Mouse (Mus musculus): ENCODE data around the gene Acsm3.
"Not testable (repeated sequence)": the region's sequence is repeated elsewhere in the genome, so short reads cannot be mapped to it uniquely, and the experiment has no call there.

Gene Acsm3

GRCm38 (mm10) chr7:119760527-119760951 lies at the start of gene Acsm3:
Gene Acsm3 (plus strand): TSS chr7:119760923.
- no peak for DNase-seq (ENCODE audit: low read depth, low spot score)

- DNase-seq (ENCODE audit: low read depth, low spot score) = no peak
These were observed 46.6 kb upstream of the Acsm3 start for GRCm38 (mm10) chr7:119714111-119714510.

GRCm38 (mm10) chr7:119720253-119720946 lies 40.3 kb upstream of the Acsm3 start, which contains the start of gene Thumpd1:
Gene Thumpd1 (minus strand): TSS chr7:119720798.
- DNase-seq (ENCODE audit: low read depth, low spot score) = peak; percentile 85

GRCm38 (mm10) chr7:119720947-119721310 lies 39.8 kb upstream of the Acsm3 start:
- DNase-seq (ENCODE audit: low read depth, low spot score) = no peak

GRCm38 (mm10) chr7:119727621-119728020 lies 33.1 kb upstream of the Acsm3 start:
- no peak for DNase-seq (ENCODE audit: low read depth, low spot score)

GRCm38 (mm10) chr7:119731262-119731661 lies 29.5 kb upstream of the Acsm3 start:
- DNase-seq (ENCODE audit: low read depth, low spot score) = not testable (repeated sequence)

GRCm38 (mm10) chr7:119738877-119739276 lies 21.8 kb upstream of the Acsm3 start:
- no peak for DNase-seq (ENCODE audit: low read depth, low spot score)

GRCm38 (mm10) chr7:119739798-119740468 lies 20.8 kb upstream of the Acsm3 start:
- not testable (repeated sequence) for DNase-seq (ENCODE audit: low read depth, low spot score)

- peak; percentile 24 for DNase-seq (ENCODE audit: low read depth, low spot score)
These were observed 16.4 kb upstream of the Acsm3 start for GRCm38 (mm10) chr7:119744321-119744720.

- no peak for DNase-seq (ENCODE audit: low read depth, low spot score)
These were observed 14.9 kb upstream of the Acsm3 start for GRCm38 (mm10) chr7:119745869-119746268.

GRCm38 (mm10) chr7:119748761-119749160 lies 12.0 kb upstream of the Acsm3 start:
- DNase-seq (ENCODE audit: low read depth, low spot score) = no peak

- DNase-seq (ENCODE audit: low read depth, low spot score) = no peak
These were observed 10.8 kb upstream of the Acsm3 start for GRCm38 (mm10) chr7:119749942-119750341.

- no peak for DNase-seq (ENCODE audit: low read depth, low spot score)
These were observed 7.0 kb upstream of the Acsm3 start for GRCm38 (mm10) chr7:119753696-119754095.

- DNase-seq (ENCODE audit: low read depth, low spot score) = no peak
These were observed 1.5 kb downstream of the Acsm3 start for GRCm38 (mm10) chr7:119762166-119762697.

- DNase-seq (ENCODE audit: low read depth, low spot score) = no peak
These were observed 3.7 kb downstream of the Acsm3 start for GRCm38 (mm10) chr7:119764377-119764776.

GRCm38 (mm10) chr7:119766996-119767395 lies 6.3 kb downstream of the Acsm3 start:
- no peak for DNase-seq (ENCODE audit: low read depth, low spot score)

GRCm38 (mm10) chr7:119769895-119770294 lies 9.2 kb downstream of the Acsm3 start:
- no peak for DNase-seq (ENCODE audit: low read depth, low spot score)

GRCm38 (mm10) chr7:119783453-119783852 lies 22.7 kb downstream of the Acsm3 start:
- DNase-seq (ENCODE audit: low read depth, low spot score) = no peak

GRCm38 (mm10) chr7:119784908-119785307 lies 24.2 kb downstream of the Acsm3 start:
- no peak for DNase-seq (ENCODE audit: low read depth, low spot score)

GRCm38 (mm10) chr7:119789024-119789423 lies 28.3 kb downstream of the Acsm3 start:
- DNase-seq (ENCODE audit: low read depth, low spot score) = no peak

GRCm38 (mm10) chr7:119793586-119794250 lies 33.0 kb downstream of the Acsm3 start, which contains the start of the genes Rexo5 and Eri2:
Gene Rexo5 (plus strand): TSS chr7:119794006.
Gene Eri2 (minus strand): TSS chr7:119794058.
- peak; percentile 70 for DNase-seq (ENCODE audit: low read depth, low spot score)

- no peak for DNase-seq (ENCODE audit: low read depth, low spot score)
These were observed 33.5 kb downstream of the Acsm3 start for GRCm38 (mm10) chr7:119794251-119794638.
